Mouse (Mus musculus): ENCODE data around the gene Nadk2. TPM values are rescaled to one million over a fixed set of nuclear protein-coding genes. Genes with fewer than 3 reads are reported as not detected.
A peak's percentile ranks its signal among the peaks of the same experiment; 100 is the strongest.

The Nadk2 gene
- polyA plus RNA-seq, 1 experiment, result 10.8 TPM

- H3K4me3 ChIP-seq (replicated peaks), result no peak overlapping the region
- H3K9me3 ChIP-seq (ENCODE audit: control insufficient read depth, low read length), result no peaks in the 10 kb centered on the region
- peaks cover 90% of the 10 kb centered on the region for H3K4me1 ChIP-seq (ENCODE audit: control insufficient read depth)
- TF ChIP-seq GATA1 (IDR thresholded peaks at IDR 0.05; ENCODE audit: low read length), result no peak
- no peak for TF ChIP-seq TAL1 (IDR thresholded peaks at IDR 0.05; ENCODE audit: low read length)
- no peaks in the 10 kb centered on the region for H3K27me3 ChIP-seq (ENCODE audit: control insufficient read depth)
- peaks cover 96% of the 10 kb centered on the region for H3K36me3 ChIP-seq (ENCODE audit: control insufficient read depth)
Observed at GRCm38 (mm10) chr15:9082753-9083152, 11.7 kb downstream of the Nadk2 start.

- H3K27me3 ChIP-seq (ENCODE audit: control insufficient read depth), result no peaks in the 10 kb centered on the region
- no peaks in the 10 kb centered on the region for H3K9me3 ChIP-seq (ENCODE audit: control insufficient read depth, low read length)
- TF ChIP-seq GATA1 (IDR thresholded peaks at IDR 0.05; ENCODE audit: low read length) (no peak), TAL1 (IDR thresholded peaks at IDR 0.05; ENCODE audit: low read length) (no peak)
- peak overlapping the region; percentile 30 for H3K4me3 ChIP-seq (replicated peaks)
- H3K4me1 ChIP-seq (ENCODE audit: control insufficient read depth), result peaks cover 82% of the 10 kb centered on the region
- H3K36me3 ChIP-seq (ENCODE audit: control insufficient read depth), result peaks cover 100% of the 10 kb centered on the region
Observed at GRCm38 (mm10) chr15:9086813-9087212, 15.8 kb downstream of the Nadk2 start.

GRCm38 (mm10) chr15:9087421-9087820 is 16.4 kb downstream of the Nadk2 start:
- TF ChIP-seq GATA1 (IDR thresholded peaks at IDR 0.05; ENCODE audit: low read length) (no peak), TAL1 (IDR thresholded peaks at IDR 0.05; ENCODE audit: low read length) (no peak)
- Histone ChIP-seq H3K27me3 (ENCODE audit: control insufficient read depth) (no peaks in the 10 kb centered on the region), H3K4me3 (replicated peaks) (no peak overlapping the region), H3K9me3 (ENCODE audit: control insufficient read depth, low read length) (no peaks in the 10 kb centered on the region), H3K4me1 (ENCODE audit: control insufficient read depth) (peaks cover 80% of the 10 kb centered on the region), H3K36me3 (ENCODE audit: control insufficient read depth) (peaks cover 100% of the 10 kb centered on the region)

GRCm38 (mm10) chr15:9087895-9088682 is 17.0 kb downstream of the Nadk2 start:
- no peak for TF ChIP-seq TAL1 (IDR thresholded peaks at IDR 0.05; ENCODE audit: low read length)
- TF ChIP-seq GATA1 (IDR thresholded peaks at IDR 0.05; ENCODE audit: low read length), result no peak
- H3K27me3 ChIP-seq (ENCODE audit: control insufficient read depth), result no peaks in the 10 kb centered on the region
- H3K4me1 ChIP-seq (ENCODE audit: control insufficient read depth), result peaks cover 79% of the 10 kb centered on the region
- H3K9me3 ChIP-seq (ENCODE audit: control insufficient read depth, low read length), result no peaks in the 10 kb centered on the region
- no peak overlapping the region for H3K4me3 ChIP-seq (replicated peaks)
- peaks cover 100% of the 10 kb centered on the region for H3K36me3 ChIP-seq (ENCODE audit: control insufficient read depth)

- no peak overlapping the region for H3K4me3 ChIP-seq (replicated peaks)
- H3K36me3 ChIP-seq (ENCODE audit: control insufficient read depth), result peaks cover 100% of the 10 kb centered on the region
- TF ChIP-seq TAL1 (IDR thresholded peaks at IDR 0.05; ENCODE audit: low read length), result no peak
- no peak for TF ChIP-seq GATA1 (IDR thresholded peaks at IDR 0.05; ENCODE audit: low read length)
- H3K4me1 ChIP-seq (ENCODE audit: control insufficient read depth), result peaks cover 83% of the 10 kb centered on the region
- H3K27me3 ChIP-seq (ENCODE audit: control insufficient read depth), result no peaks in the 10 kb centered on the region
- no peaks in the 10 kb centered on the region for H3K9me3 ChIP-seq (ENCODE audit: control insufficient read depth, low read length)
Observed at GRCm38 (mm10) chr15:9088683-9089072, 17.6 kb downstream of the Nadk2 start.

GRCm38 (mm10) chr15:9089136-9089720 is 18.2 kb downstream of the Nadk2 start:
- Histone ChIP-seq H3K4me1 (ENCODE audit: control insufficient read depth) (peaks cover 86% of the 10 kb centered on the region), H3K4me3 (replicated peaks) (no peak overlapping the region), H3K9me3 (ENCODE audit: control insufficient read depth, low read length) (no peaks in the 10 kb centered on the region), H3K27me3 (ENCODE audit: control insufficient read depth) (no peaks in the 10 kb centered on the region), H3K36me3 (ENCODE audit: control insufficient read depth) (peaks cover 100% of the 10 kb centered on the region)
- no peak for TF ChIP-seq GATA1 (IDR thresholded peaks at IDR 0.05; ENCODE audit: low read length)
- TF ChIP-seq TAL1 (IDR thresholded peaks at IDR 0.05; ENCODE audit: low read length), result no peak

GRCm38 (mm10) chr15:9090662-9091061 is 19.6 kb downstream of the Nadk2 start:
- no peaks in the 10 kb centered on the region for H3K9me3 ChIP-seq (ENCODE audit: control insufficient read depth, low read length)
- TF ChIP-seq TAL1 (IDR thresholded peaks at IDR 0.05; ENCODE audit: low read length) (no peak), GATA1 (IDR thresholded peaks at IDR 0.05; ENCODE audit: low read length) (no peak)
- H3K36me3 ChIP-seq (ENCODE audit: control insufficient read depth), result peaks cover 99% of the 10 kb centered on the region
- H3K4me3 ChIP-seq (replicated peaks), result no peak overlapping the region
- H3K27me3 ChIP-seq (ENCODE audit: control insufficient read depth), result no peaks in the 10 kb centered on the region
- H3K4me1 ChIP-seq (ENCODE audit: control insufficient read depth), result peaks cover 83% of the 10 kb centered on the region

GRCm38 (mm10) chr15:9093598-9094365 is 22.7 kb downstream of the Nadk2 start:
- TF ChIP-seq TAL1 (IDR thresholded peaks at IDR 0.05; ENCODE audit: low read length) (no peak), GATA1 (IDR thresholded peaks at IDR 0.05; ENCODE audit: low read length) (no peak)
- Histone ChIP-seq H3K36me3 (ENCODE audit: control insufficient read depth) (peaks cover 99% of the 10 kb centered on the region), H3K27me3 (ENCODE audit: control insufficient read depth) (no peaks in the 10 kb centered on the region), H3K4me3 (replicated peaks) (peak overlapping the region; percentile 0), H3K9me3 (ENCODE audit: control insufficient read depth, low read length) (no peaks in the 10 kb centered on the region), H3K4me1 (ENCODE audit: control insufficient read depth) (peaks cover 58% of the 10 kb centered on the region)

GRCm38 (mm10) chr15:9094366-9094750 is 23.3 kb downstream of the Nadk2 start:
- TF ChIP-seq TAL1 (IDR thresholded peaks at IDR 0.05; ENCODE audit: low read length) (no peak), GATA1 (IDR thresholded peaks at IDR 0.05; ENCODE audit: low read length) (no peak)
- Histone ChIP-seq H3K4me3 (replicated peaks) (peak overlapping the region; percentile 29), H3K9me3 (ENCODE audit: control insufficient read depth, low read length) (no peaks in the 10 kb centered on the region), H3K36me3 (ENCODE audit: control insufficient read depth) (peaks cover 99% of the 10 kb centered on the region), H3K27me3 (ENCODE audit: control insufficient read depth) (no peaks in the 10 kb centered on the region), H3K4me1 (ENCODE audit: control insufficient read depth) (peaks cover 54% of the 10 kb centered on the region)
